In genomic region chr7:124500636-124501035, GRCm38 (mm10) we compare ENCODE assay signal across 29 mouse cellular contexts.
"Had no signal": no experiment of that assay in that cellular context is flagged by ENCODE, and none has a peak within 500 bp of the region (broad histone marks: within the 10 kb centered on the region; RNA-seq: fewer than 3 reads in every experiment).

No protein-coding gene starts in this region.

- H3K9me3 ChIP-seq: heart, embryonic 10.5 days; heart, embryonic 12.5 days; hindbrain, embryonic 10.5 days; hindbrain, embryonic 12.5 days; intestine, embryonic 15.5 days; limb, embryonic 10.5 days; limb, embryonic 12.5 days; liver, embryonic 13.5 days; liver, embryonic 15.5 days had no signal

- H3K27me3 ChIP-seq: heart, embryonic 12.5 days; hindbrain, embryonic 12.5 days; intestine, embryonic 15.5 days; limb, embryonic 12.5 days; liver, embryonic 13.5 days; liver, embryonic 15.5 days had no signal

- H3K4me1 ChIP-seq: heart, embryonic 10.5 days; heart, embryonic 12.5 days; hindbrain, embryonic 10.5 days; hindbrain, embryonic 12.5 days; intestine, embryonic 15.5 days; limb, embryonic 10.5 days; limb, embryonic 12.5 days; liver, embryonic 13.5 days; liver, embryonic 15.5 days had no signal

- H3K4me2 ChIP-seq: heart, embryonic 12.5 days; hindbrain, embryonic 12.5 days; hindbrain, embryonic 14.5 days; intestine, embryonic 15.5 days; limb, embryonic 12.5 days; liver, embryonic 11.5 days; liver, embryonic 13.5 days; liver, embryonic 15.5 days had no signal

- H3K4me3 ChIP-seq: gastrocnemius, adult 2 months; heart, embryonic 10.5 days; heart, embryonic 12.5 days; hindbrain, embryonic 10.5 days; hindbrain, embryonic 12.5 days; intestine, embryonic 15.5 days; layer of hippocampus, adult 2 months; left cerebral cortex, adult 2 months; limb, embryonic 10.5 days; limb, embryonic 12.5 days; liver, embryonic 13.5 days; liver, embryonic 15.5 days had no signal

- H3K36me3 ChIP-seq: heart, embryonic 10.5 days; heart, embryonic 12.5 days; hindbrain, embryonic 10.5 days; hindbrain, embryonic 12.5 days; intestine, embryonic 15.5 days; limb, embryonic 10.5 days; limb, embryonic 12.5 days; liver, embryonic 13.5 days; liver, embryonic 15.5 days had no signal

- H3K9ac ChIP-seq: heart, embryonic 12.5 days; hindbrain, embryonic 12.5 days; hindbrain, embryonic 14.5 days; intestine, embryonic 15.5 days; limb, embryonic 12.5 days; liver, embryonic 13.5 days; liver, embryonic 15.5 days; liver, postnatal 0 days had no signal

- H3K27ac ChIP-seq: gastrocnemius, adult 2 months; heart, embryonic 10.5 days; hindbrain, embryonic 10.5 days; hindbrain, embryonic 12.5 days; hindbrain, embryonic 14.5 days; intestine, embryonic 15.5 days; kidney, postnatal 0 days; layer of hippocampus, adult 2 months; left cerebral cortex, adult 2 months; limb, embryonic 10.5 days; limb, embryonic 12.5 days; liver, embryonic 13.5 days; liver, embryonic 15.5 days had no signal

- ATAC-seq: hindbrain, embryonic 16.5 days; inflammation-experienced regulatory T-cells, adult 6 months; intestine, embryonic 15.5 days; intestine, postnatal 0 days; liver, postnatal 0 days had no signal

- DNase-seq: gastrocnemius, adult 2 months; gastrocnemius, postnatal 10 days; gastrocnemius, postnatal 36 days; heart, adult 18-20 months; heart, postnatal 10 days; heart, postnatal 4 days; kidney, adult 18-20 months; kidney, adult 9 months; kidney, postnatal 14 days; kidney, postnatal 36 days; liver; liver, embryonic 13.5 days; liver, postnatal 0 days had no signal
